Mouse (Mus musculus) CH12.LX (cell line): ENCODE results near the gene Acss2. TPM values are rescaled to one million over a fixed set of nuclear protein-coding genes. Genes with fewer than 3 reads are reported as not detected.

ENCODE experiments used
- DNase-seq: peaks from one replicate; pipeline ENCODE4 v3.0.0-alpha.2; 2013; ENCODE audit errors: extremely low read depth
- H3K27ac ChIP-seq: 2 replicates; pipeline ENCODE4 v1.5.1; 2012; ENCODE audit warnings: low read depth, mild to moderate bottlenecking, control low read depth, moderate library complexity; ENCODE audit not compliant: insufficient read depth
- H3K27me3 ChIP-seq: replicated peaks from 2 replicates; pipeline ENCODE3; 2012; ENCODE audit warnings: inconsistent platforms
- H3K36me3 ChIP-seq, 2 experiments: replicated peaks in 1 of 2; 2 replicates each; pipeline versions ENCODE3 to v1.6.1; 2012; ENCODE audit warnings: inconsistent platforms in 1 of 2, low read length in 1 of 2, mild to moderate bottlenecking in 1 of 2, mixed read lengths in 1 of 2, moderate library complexity in 1 of 2; ENCODE audit not compliant: control insufficient read depth in 1 of 2, insufficient read depth in 1 of 2
- H3K4me1 ChIP-seq, 2 experiments: 2 replicates each; pipeline ENCODE4 v1.6.1; 2012; ENCODE audit warnings: inconsistent platforms in 1 of 2, moderate library complexity in 1 of 2; ENCODE audit not compliant: insufficient read depth in 2 of 2, control insufficient read depth in 1 of 2
- H3K4me2 ChIP-seq: 2 replicates; pipeline ENCODE4 v1.6.1; 2012; ENCODE audit warnings: low read depth, mild to moderate bottlenecking, control low read depth; ENCODE audit not compliant: poor library complexity, insufficient read depth, severe bottlenecking
- H3K4me3 ChIP-seq, 3 experiments: fragments of 150-350 bp in 1 of 3; sonication (generic) in 1 of 3; replicated peaks in 1 of 3; 2 replicates each; pipeline versions ENCODE3 to v1.5.1; 2011 to 2012; ENCODE audit warnings: low read depth in 2 of 3, low read length in 2 of 3, mild to moderate bottlenecking in 2 of 3, moderate library complexity in 2 of 3, control low read depth in 1 of 3, improper control_type of control experiment in 1 of 3, inconsistent platforms in 1 of 3, mixed read lengths in 1 of 3; ENCODE audit not compliant: poor library complexity in 1 of 3
- H3K79me2 ChIP-seq: replicated peaks from 2 replicates; pipeline ENCODE4 v1.6.1; 2012; ENCODE audit warnings: mild to moderate bottlenecking, moderate library complexity; ENCODE audit not compliant: control insufficient read depth, poor library complexity, insufficient read depth, severe bottlenecking; ENCODE audit errors: extremely low read depth
- H3K9ac ChIP-seq: 2 replicates; pipeline ENCODE4 v1.6.1; 2012; ENCODE audit warnings: low read depth, mild to moderate bottlenecking, control low read depth, moderate library complexity; ENCODE audit not compliant: insufficient read depth
- H3K9me3 ChIP-seq: replicated peaks from 2 replicates; pipeline ENCODE3; 2012; ENCODE audit warnings: low read length, inconsistent platforms, mixed read lengths
- CHD1 ChIP-seq: IDR thresholded peaks from 2 replicates; pipeline ENCODE4 v1.6.1; 2012; ENCODE audit warnings: low read depth, low read length, improper control_type of control experiment, inconsistent platforms
- CHD2 ChIP-seq: IDR thresholded peaks from 2 replicates; pipeline ENCODE4 v1.6.1; 2011; ENCODE audit warnings: low read length, improper control_type of control experiment
- ELF1 ChIP-seq: IDR thresholded peaks from 2 replicates; pipeline ENCODE4 v1.6.1; 2014; ENCODE audit warnings: low read depth, mild to moderate bottlenecking, inconsistent platforms, low read length, improper control_type of control experiment
- EP300 ChIP-seq: IDR thresholded peaks from 2 replicates; pipeline ENCODE4 v1.6.1; 2011; ENCODE audit warnings: low read length, improper control_type of control experiment
- HCFC1 ChIP-seq: IDR thresholded peaks from 2 replicates; pipeline ENCODE4 v1.6.1; 2012; ENCODE audit warnings: low read depth, mild to moderate bottlenecking, inconsistent platforms, low read length, improper control_type of control experiment
- IRF4 ChIP-seq: IDR thresholded peaks from 2 replicates; pipeline ENCODE4 v1.6.1; 2014; ENCODE audit warnings: low read depth, mild to moderate bottlenecking, inconsistent platforms, low read length, improper control_type of control experiment
- MAFK ChIP-seq: IDR thresholded peaks from 2 replicates; pipeline ENCODE4 v1.6.1; 2011; ENCODE audit warnings: low read length, improper control_type of control experiment; ENCODE audit not compliant: insufficient replicate concordance
- MAZ ChIP-seq: IDR thresholded peaks from 2 replicates; pipeline ENCODE4 v1.6.1; 2012; ENCODE audit warnings: low read depth, mild to moderate bottlenecking, inconsistent platforms, low read length, improper control_type of control experiment, moderate library complexity
- MEF2A ChIP-seq: IDR thresholded peaks from 2 replicates; pipeline ENCODE4 v1.6.1; 2014; ENCODE audit warnings: low read depth, mild to moderate bottlenecking, inconsistent platforms, low read length, improper control_type of control experiment, borderline replicate concordance
- MYC ChIP-seq: IDR thresholded peaks from 2 replicates; pipeline ENCODE4 v1.6.1; 2011; ENCODE audit warnings: low read depth, mild to moderate bottlenecking, improper control_type of control experiment, low read length
- NELFE ChIP-seq: IDR thresholded peaks from 2 replicates; pipeline ENCODE4 v1.6.1; 2011; ENCODE audit warnings: low read depth, low read length, improper control_type of control experiment
- NRF1 ChIP-seq: IDR thresholded peaks from 2 replicates; pipeline ENCODE4 v1.6.1; 2014; ENCODE audit warnings: low read depth, mild to moderate bottlenecking, inconsistent platforms, low read length, improper control_type of control experiment, moderate library complexity
- PAX5 ChIP-seq: IDR thresholded peaks from 2 replicates; pipeline ENCODE4 v1.6.1; 2012; ENCODE audit warnings: low read length, inconsistent platforms, mixed read lengths
- POLR2A ChIP-seq: IDR thresholded peaks from 2 replicates; pipeline ENCODE4 v1.6.1; 2011; ENCODE audit warnings: low read depth, mild to moderate bottlenecking, improper control_type of control experiment, low read length
- POLR2AphosphoS2 ChIP-seq: IDR thresholded peaks from 2 replicates; pipeline ENCODE4 v1.6.1; 2011; ENCODE audit warnings: low read depth, low read length, improper control_type of control experiment
- RAD21 ChIP-seq: IDR thresholded peaks from 2 replicates; pipeline ENCODE4 v1.6.1; 2011; ENCODE audit warnings: low read depth, mild to moderate bottlenecking, low read length, improper control_type of control experiment, moderate library complexity
- UBTF ChIP-seq: IDR thresholded peaks from 2 replicates; pipeline ENCODE4 v1.6.1; 2012; ENCODE audit warnings: low read depth, mild to moderate bottlenecking, inconsistent platforms, low read length, improper control_type of control experiment, moderate library complexity
- ZKSCAN1 ChIP-seq: IDR thresholded peaks from 2 replicates; pipeline ENCODE4 v1.6.1; 2012; ENCODE audit warnings: low read depth, inconsistent platforms, low read length, improper control_type of control experiment, borderline replicate concordance
- ZMIZ1 ChIP-seq: IDR thresholded peaks from 2 replicates; pipeline ENCODE4 v1.6.1; 2012; ENCODE audit warnings: low read depth, mild to moderate bottlenecking, inconsistent platforms, low read length, improper control_type of control experiment
- dilution Hi-C: fragments of 300-500 bp; cut with MboI; formaldehyde crosslinking; loops from 2 replicates; pipeline ENCODE4 v1.14.3; 2020; ENCODE audit warnings: low sequenced_read_pairs; ENCODE audit not compliant: extremely low pct_unique_long_range_greater_than_20kb, extremely low pct_ligation_motif_present
- in situ Hi-C: fragments of 300-500 bp; cut with MboI; formaldehyde crosslinking; loops from 3 replicates; pipeline ENCODE4 v1.14.3; 2019; ENCODE audit warnings: low sequenced_read_pairs, low pct_ligation_motif_present, low pct_unique_long_range_greater_than_20kb, mixed read lengths
- polyA plus RNA-seq: library from polyadenylated mRNA; unstranded; fragments of >175 nt; gene quantifications from 2 replicates; pipeline ENCODE4 v1.2.1, GENCODE M21; 2012; ENCODE audit warnings: low read depth; ENCODE audit not compliant: insufficient read length
- total RNA-seq, 2 experiments: library from RNA; depleted of rRNA; stranded (reverse); fragments of 300-350 nt in 1 of 2; fragments of >200 nt in 1 of 2; gene quantifications; 2 replicates each; pipeline ENCODE4 v1.2.3; 2012 to 2014

Gene Acss2
- total and polyA plus RNA-seq, 3 experiments = 3.4 to 11.0 (median 10.0) TPM

DNA sequence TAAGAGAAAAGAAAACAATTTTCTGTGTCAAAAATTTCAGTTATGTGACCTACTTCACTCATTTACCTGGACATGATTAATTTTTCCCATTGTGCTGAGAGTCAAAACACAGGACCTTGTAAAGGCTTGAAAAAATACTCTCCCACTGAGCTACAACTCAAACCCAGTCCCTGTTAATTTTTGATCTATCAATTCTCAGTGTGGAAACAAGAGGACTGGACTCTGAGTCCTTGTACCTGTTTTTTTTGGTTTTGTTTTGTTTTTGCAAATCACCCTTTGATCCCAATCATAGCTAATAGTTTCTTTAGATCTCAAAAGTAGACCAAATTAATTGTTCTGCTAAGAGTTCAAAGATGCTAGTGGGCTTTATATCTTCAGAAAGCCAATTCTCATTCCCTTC lies 21.9 kb downstream of the Acss2 start:
- no peak overlapping the region for H3K27ac ChIP-seq
- dilution Hi-C loops (no loop called here), in situ Hi-C loops (no loop called here)
- no peaks in the 10 kb centered on the region for H3K36me3 ChIP-seq
- peaks cover 8 to 28% of the 10 kb centered on the region in 2 experiments; a peak in 3 of 4 replicates for H3K4me1 ChIP-seq
- no peak overlapping the region for H3K4me3 ChIP-seq
- no peaks in the 10 kb centered on the region for H3K79me2 ChIP-seq
- DNase-seq = no peak
- H3K9ac ChIP-seq = no peak overlapping the region
- no peak for TF ChIP-seq MAZ
- no peak for TF ChIP-seq MAFK
- TF ChIP-seq CHD2 = no peak
- TF ChIP-seq MYC = no peak
- no peak for TF ChIP-seq ZMIZ1
- no peak for TF ChIP-seq PAX5
- no peak for TF ChIP-seq MEF2A
- TF ChIP-seq UBTF = no peak
- TF ChIP-seq EP300 = no peak
- no peak for TF ChIP-seq NELFE
- no peaks in the 10 kb centered on the region for H3K9me3 ChIP-seq
- 0 out of 2 replicates have a peak overlapping the region, but pooled peaks have one; percentile 13 for H3K4me2 ChIP-seq
- no peaks in the 10 kb centered on the region for H3K27me3 ChIP-seq

DNA sequence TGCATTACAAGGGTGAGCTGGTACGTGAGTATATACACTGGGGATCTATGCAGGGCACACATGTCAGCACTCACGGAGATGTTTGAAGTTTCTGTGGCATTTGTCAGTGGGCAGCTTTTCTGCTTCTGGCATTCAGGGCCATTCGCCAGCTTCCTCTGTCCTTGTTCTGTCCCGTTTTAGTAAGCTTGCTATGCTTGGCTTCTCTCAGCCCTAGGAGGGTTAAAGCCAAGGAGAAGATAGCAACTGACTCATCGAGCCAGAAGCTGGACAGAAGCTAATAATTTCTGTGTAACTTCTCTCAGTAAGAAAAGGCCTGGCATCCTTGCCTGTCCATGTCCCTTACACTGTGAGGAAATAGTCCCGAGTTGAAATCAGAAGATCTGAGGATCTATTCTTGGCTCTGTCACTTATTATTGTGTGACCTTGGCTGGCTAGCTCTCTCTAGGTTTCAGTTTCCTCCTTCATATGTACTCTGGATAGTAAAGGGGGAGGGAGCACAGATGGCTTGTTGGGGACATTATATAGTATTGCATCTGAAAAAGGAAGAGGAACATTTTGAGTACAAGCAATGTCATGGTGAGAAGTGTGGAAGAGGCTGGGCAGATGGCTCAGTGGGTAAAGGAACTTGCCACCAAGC lies 23.2 kb downstream of the Acss2 start:
- peak overlapping the region; percentile 72 for H3K9ac ChIP-seq
- no peaks in the 10 kb centered on the region for H3K27me3 ChIP-seq
- H3K4me1 ChIP-seq = peaks cover 8 to 28% of the 10 kb centered on the region in 2 experiments; a peak in 3 of 4 replicates
- H3K9me3 ChIP-seq = no peaks in the 10 kb centered on the region
- H3K79me2 ChIP-seq = no peaks in the 10 kb centered on the region
- peak overlapping the region; percentile 52 for H3K27ac ChIP-seq
- peak overlapping the region; percentile 100 for H3K4me2 ChIP-seq
- H3K36me3 ChIP-seq = no peaks in the 10 kb centered on the region
- dilution Hi-C loops = no loop called here
- TF ChIP-seq ELF1 (no peak), MEF2A (no peak), RAD21 (no peak), NRF1 (no peak), UBTF (no peak), HCFC1 (no peak)
- in situ Hi-C loops = no loop called here
- DNase-seq = peak; percentile 21
- H3K4me3 ChIP-seq = peak overlapping the region in 1 of 3 experiments; percentile 3

DNA sequence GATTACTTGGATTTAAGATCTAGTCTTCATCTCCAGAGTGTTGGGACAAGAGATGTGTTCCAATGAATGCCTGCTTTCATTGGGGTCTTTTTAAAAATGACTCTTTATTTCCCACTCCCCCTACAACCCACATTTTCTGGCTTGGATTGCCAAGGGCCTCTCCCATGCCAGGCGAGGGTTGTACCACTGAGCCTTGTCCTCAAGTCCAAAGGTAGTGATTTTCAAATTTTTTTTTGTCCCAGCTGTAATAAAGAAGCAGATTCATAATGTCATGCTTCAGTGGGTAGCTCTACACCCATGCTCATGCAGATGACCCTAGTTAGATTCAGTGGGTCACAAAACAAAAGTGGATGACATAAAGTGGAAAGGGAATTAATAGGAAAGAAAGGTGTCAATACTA lies 29.2 kb downstream of the Acss2 start:
- TF ChIP-seq UBTF = no peak
- TF ChIP-seq NRF1 = no peak
- TF ChIP-seq MAFK = no peak
- TF ChIP-seq RAD21 = no peak
- TF ChIP-seq PAX5 = no peak
- TF ChIP-seq IRF4 = no peak
- no peak for TF ChIP-seq POLR2A
- no peak for TF ChIP-seq POLR2AphosphoS2
- no peak for TF ChIP-seq ZKSCAN1
- no peak for TF ChIP-seq CHD1
- dilution Hi-C loops (no loop called here), in situ Hi-C loops (no loop called here)
- H3K27me3 ChIP-seq = no peaks in the 10 kb centered on the region
- H3K9me3 ChIP-seq = no peaks in the 10 kb centered on the region
- H3K79me2 ChIP-seq = no peaks in the 10 kb centered on the region
- no peak for DNase-seq
- H3K36me3 ChIP-seq = no peaks in the 10 kb centered on the region
- H3K27ac ChIP-seq = no peak overlapping the region
- no peak overlapping the region for H3K9ac ChIP-seq
- no peak overlapping the region for H3K4me3 ChIP-seq
- H3K4me1 ChIP-seq = no peaks in the 10 kb centered on the region
- no peak overlapping the region for H3K4me2 ChIP-seq
